Mouse (Mus musculus) hematopoietic stem cell, adult 5-6 weeks (primary cell): ENCODE data around the gene B3gntl1. TPM values are rescaled to one million over a fixed set of nuclear protein-coding genes. Genes with fewer than 3 reads are reported as not detected.

Source experiments
- ATAC-seq, 2 experiments: fragments of 125-278 bp in 1 of 2; replicated peaks in 1 of 2; 2 replicates each; pipeline ENCODE4 v1.8.0; 2016 to 2017; ENCODE audit warnings: inconsistent platforms in 2 of 2, mild to moderate bottlenecking in 2 of 2, moderate number of reproducible peaks in 2 of 2, low read depth in 1 of 2, moderate TSS enrichment in 1 of 2; ENCODE audit not compliant: low FRiP score in 2 of 2, poor library complexity in 2 of 2, severe bottlenecking in 2 of 2, insufficient read depth in 1 of 2, low TSS enrichment in 1 of 2
- total RNA-seq: library from RNA; stranded (forward); fragments of 172-1452, 232-1000 nt; gene quantifications from 2 replicates; pipeline ENCODE4 v1.2.3, GENCODE M21; 2017

B3gntl1 gene
- 14.2 and 24.0 TPM in 2 replicates for total RNA-seq

- peak; percentile 96 to 98 for ATAC-seq
Measured at GRCm38 (mm10) chr11:121672990-121673572, at the start of gene B3gntl1. TSS of gene B3gntl1 (minus strand) at chr11:121673153.

DNA sequence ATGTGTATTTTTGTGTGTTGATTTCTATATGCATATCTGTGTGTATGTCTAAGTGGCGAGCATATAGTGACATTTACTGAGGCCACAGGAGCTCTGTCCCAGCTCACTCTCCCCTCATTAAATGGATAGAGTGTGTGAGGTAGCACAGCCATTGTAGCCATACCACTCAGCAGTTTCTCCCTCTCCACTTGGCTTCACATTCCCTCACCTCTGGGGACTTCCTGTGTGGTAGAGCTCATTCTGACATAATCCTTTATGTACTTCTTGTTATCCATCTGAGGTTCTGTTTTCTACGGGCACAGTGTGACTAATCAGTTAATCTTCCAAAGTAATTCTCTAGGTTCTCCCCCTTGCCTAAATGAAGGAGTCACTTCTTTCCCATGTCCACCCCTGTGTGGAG, 49.5 kb upstream of the B3gntl1 start:
- ATAC-seq, result peak in 1 of 2 experiments; percentile 42; a peak in 2 of 4 replicates

DNA sequence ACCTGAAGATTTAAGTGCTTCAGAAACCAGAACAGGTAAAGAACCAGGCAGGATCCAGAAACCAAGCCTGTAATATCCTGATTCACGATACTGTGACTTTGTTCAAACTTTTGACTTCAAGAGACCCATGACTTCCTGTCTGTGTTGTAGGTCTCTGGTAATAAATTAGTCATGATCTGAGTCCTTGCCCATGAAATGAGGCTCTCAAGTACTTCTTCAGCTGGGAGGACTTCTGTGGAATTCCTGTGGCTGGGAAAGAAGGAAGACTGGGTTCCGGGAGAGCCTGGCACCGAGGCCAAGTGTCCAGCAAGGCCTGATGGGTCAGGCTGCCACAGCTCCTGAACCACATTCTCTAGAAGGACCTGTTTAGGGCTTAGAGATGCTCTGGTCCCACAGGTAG, 47.8 kb upstream of the B3gntl1 start:
- ATAC-seq, result no peak

GRCm38 (mm10) chr11:121717724-121718123, 44.8 kb upstream of the B3gntl1 start:
- ATAC-seq, result no peak

- ATAC-seq, result no peak
Measured at GRCm38 (mm10) chr11:121714745-121715485, 42.0 kb upstream of the B3gntl1 start.

- ATAC-seq, result no peak
Measured at GRCm38 (mm10) chr11:121713569-121713968, 40.6 kb upstream of the B3gntl1 start.

- no peak for ATAC-seq
Measured at GRCm38 (mm10) chr11:121712987-121713386, 40.0 kb upstream of the B3gntl1 start.

DNA sequence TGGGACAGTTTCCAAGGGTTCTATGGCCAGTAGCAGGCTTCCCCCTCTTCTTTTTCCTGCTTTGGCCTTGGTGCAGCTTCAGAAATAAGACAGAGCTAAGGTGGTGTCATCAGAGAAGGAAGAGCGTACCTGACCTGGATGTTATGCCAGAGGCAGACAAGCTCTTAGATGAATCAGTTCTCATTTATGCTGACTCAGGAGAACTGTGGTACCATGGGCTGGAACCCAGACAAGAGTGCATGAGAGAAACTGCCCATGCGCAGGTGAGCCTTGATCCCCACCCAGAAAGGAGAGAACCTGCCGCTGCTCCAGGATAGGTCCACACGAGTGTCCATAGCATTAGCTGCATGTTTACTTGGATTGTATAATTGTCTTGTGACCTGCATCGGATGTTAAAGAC, 37.3 kb upstream of the B3gntl1 start:
- no peak for ATAC-seq

DNA sequence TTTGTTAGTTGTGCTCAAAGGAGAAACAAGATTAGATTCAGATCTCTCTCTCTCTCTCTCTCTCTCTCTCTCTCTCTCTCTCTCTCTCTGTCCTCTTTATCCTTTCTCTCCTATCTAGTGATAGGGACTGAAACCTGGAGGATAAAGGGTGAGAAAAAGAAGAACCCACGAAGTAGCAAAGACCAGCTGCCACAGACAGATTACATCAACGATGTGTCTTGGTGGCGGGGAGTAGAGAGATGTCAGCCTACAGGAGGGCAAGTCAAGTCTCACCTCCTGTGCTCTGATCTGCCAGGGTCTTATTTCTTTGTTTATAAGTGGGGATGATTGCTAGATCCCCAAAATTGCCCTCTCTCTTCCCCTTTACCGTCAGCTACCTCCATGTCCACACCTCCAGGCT, 36.3 kb upstream of the B3gntl1 start:
- ATAC-seq, result no peak

- peak; percentile 56 to 67 for ATAC-seq
Measured at GRCm38 (mm10) chr11:121706521-121707005, 33.6 kb upstream of the B3gntl1 start.

GRCm38 (mm10) chr11:121703619-121704215, 30.8 kb upstream of the B3gntl1 start:
- ATAC-seq, result peak in 1 of 2 experiments; percentile 6; a peak in 1 of 4 replicates

DNA sequence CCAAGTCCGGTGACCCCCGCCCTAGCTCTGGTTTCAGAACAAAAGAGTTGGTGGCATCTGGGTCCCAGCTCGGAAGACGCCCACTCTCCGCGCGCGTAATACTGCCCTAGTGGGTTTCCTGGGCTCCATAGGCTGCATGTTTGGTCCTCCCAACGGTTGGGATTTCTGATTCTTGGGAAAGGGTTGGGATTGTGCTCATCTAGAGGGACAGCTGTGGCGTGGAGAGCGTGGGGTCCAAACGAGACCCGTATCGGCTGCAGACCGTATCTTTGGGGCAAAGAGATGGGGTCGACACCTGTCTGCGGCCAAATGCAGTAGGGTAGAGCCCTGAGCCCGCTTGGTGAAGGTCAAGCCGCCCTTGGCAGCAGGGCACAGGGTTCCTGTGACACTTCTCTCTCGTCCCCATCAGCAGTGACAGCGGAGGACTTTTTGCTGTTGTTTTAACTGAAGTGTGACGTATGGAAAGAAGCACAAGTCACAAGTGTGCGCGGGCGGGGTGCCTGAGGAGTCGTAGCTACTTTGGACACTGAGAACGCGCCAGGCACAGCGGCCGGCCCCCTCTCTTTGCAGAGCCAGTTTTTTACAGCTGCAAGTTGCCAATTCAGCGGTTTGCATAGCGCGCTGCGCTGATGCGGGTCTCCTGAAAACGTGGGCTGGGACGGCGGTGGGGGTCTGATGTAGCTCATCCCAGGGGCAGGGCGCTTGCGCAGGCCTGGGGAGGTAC, 30.1 kb upstream of the B3gntl1 start:
- peak in 1 of 2 experiments; percentile 30; a peak in 2 of 4 replicates for ATAC-seq

- ATAC-seq, result peak; percentile 61 to 72
Measured at GRCm38 (mm10) chr11:121702111-121702894, 29.4 kb upstream of the B3gntl1 start.

DNA sequence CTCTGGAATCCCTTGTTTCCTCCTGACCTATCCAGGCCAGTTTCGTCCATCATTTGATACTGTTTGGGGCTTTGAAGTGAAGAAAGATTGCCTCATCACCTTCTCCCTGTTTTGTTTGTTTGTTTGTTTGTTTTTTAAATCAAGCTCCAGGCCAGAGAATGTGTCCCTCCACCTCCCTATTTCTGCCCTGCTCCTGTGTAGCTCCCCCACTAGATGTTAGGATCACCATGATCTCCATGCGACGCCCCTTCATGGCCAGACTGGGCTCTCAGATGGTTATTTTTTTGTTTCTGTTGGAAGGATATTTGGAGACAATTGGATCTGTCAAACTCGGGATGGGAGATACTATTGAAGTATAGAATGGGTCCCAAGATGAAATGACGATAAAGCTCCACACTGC, 28.3 kb upstream of the B3gntl1 start, which contains the start of gene Metrnl:
Gene Metrnl (plus strand): TSS at position 301 of the 400 bp plus-strand sequence.
- ATAC-seq, result no peak

DNA sequence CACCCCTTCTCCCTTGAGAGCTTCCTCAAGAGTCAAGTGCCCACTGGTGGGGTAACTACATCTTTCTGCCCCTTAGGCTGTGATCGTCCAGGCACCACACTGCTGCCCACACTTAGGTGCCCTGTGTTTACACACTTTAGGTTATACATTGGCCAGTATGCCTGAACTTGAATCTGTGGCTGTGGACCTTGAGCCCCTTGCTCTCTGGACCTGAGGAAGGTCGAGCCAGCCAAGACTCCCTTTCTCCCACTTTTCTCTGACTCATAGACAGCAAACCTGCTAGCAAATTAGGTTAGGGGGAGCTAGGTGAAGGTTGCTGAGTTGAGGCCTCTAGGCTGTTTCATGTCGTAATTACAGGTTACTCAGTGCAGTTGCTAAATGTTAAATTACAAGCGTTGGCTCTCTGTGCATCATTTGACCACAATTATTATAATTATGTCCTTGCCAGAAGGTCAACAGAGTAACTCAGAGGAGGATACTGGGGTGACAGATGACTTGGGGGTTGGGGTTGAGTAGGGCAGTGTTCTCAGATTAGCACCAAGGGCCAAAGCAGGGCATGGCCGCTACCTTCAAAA, 25.5 kb upstream of the B3gntl1 start:
- ATAC-seq, result no peak

GRCm38 (mm10) chr11:121697271-121697670, 24.3 kb upstream of the B3gntl1 start:
- ATAC-seq, result no peak
